Mouse (Mus musculus) 3134 (cell line): ENCODE results near the gene Thsd1.
"Not testable (repeated sequence)": the region's sequence is repeated elsewhere in the genome, so short reads cannot be mapped to it uniquely, and the experiment has no call there.

ENCODE experiments used
- DNase-seq: peaks from one replicate; pipeline ENCODE4 v3.0.0-alpha.2; 2011; ENCODE audit warnings: low spot score; ENCODE audit not compliant: insufficient read length; ENCODE audit errors: extremely low read depth

Thsd1 gene

DNA sequence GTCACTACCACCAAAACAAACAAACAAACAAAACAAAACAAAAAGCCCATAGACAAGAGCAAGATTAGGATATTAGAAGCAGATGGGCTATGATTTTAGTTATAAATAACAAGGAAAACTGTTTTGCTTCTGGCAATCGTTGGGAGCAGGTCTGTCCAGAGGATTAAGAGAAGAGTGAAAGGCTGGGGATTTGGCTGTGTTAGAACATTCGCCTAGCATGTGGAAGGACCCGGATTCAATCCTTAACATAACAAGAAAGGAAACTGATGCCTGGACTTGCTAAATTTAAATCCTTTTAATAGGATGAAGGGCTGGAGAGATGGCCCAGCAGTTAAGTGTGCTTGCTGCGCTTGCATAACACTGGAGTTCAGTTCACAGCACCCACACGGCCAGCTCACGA is 37.2 kb downstream of the Thsd1 start:
- no peak for DNase-seq

DNA sequence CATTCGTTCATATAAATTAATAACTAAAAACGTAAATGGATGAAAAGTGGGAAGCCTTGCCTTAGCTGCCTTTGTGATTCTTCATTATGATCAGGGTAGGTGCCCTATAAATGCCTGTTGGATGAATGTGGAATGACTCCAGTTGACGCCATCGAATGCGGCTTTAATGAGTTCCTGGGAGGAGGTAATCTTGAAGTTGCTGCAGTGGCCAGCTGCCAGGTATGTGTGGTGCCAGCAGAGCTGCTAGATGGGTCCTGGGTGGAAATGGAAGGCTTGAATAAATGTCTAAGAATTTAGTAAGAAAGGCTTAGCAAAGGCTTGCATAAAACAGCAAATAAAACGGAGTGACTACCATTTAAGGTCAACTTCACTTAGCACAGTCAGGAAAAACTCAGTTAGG is 37.7 kb downstream of the Thsd1 start:
- DNase-seq: no peak

DNA sequence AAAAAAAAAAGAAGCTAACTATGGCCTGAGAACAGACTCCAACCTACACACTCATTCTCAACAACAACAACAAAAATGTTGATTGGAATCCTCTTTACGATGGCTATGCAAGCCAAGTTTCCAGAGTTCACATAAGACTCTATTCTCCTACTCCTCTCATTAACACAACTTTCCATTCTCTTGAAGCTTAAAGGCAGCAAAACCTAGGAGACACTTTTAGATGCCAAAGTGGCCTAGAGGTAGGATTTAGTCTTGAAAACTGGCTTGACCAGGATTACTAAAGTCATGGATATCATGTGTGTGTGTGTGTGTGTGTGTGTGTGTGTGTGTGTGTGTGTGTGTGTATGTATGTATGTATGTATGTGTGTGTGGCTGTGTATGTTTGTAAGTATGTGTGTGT is 38.1 kb downstream of the Thsd1 start:
- DNase-seq: no peak

DNA sequence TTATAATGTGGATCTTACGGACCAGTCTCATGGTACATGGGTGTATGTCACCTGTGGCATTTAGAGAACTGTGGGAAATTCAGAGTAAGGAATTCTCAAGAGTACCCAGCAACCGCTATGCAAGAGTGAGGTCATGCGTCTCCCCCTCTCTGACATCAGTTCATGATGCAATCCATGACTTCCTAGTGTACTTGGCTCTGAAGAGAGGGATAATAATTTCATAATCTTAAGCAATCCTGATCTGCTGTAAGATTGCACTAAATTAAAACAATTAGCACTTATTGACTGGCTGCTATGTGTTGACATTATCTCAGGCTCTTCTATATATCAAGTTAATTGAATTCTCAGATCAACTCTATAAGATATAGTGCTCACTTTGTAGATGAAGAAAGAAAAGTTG is 39.7 kb downstream of the Thsd1 start:
- DNase-seq: no peak

DNA sequence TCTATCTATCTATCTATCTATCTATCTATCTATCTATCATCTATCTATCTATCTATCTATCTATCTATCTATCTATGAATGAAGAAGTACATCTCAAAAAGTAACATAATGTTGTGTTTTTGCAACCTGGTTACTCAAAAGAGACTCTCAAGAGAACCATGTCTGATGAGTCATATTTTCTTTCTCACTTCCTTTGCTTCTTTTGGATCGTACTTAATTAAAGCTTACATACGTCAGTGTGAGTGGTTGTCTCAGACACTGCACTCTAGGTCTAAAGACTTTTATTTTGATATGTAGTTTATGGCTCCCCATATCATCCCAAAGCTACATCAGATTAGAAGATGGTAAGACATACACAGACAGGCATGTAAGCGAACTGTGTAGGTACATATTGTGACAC is 46.0 kb downstream of the Thsd1 start:
- peak; percentile 7 for DNase-seq

DNA sequence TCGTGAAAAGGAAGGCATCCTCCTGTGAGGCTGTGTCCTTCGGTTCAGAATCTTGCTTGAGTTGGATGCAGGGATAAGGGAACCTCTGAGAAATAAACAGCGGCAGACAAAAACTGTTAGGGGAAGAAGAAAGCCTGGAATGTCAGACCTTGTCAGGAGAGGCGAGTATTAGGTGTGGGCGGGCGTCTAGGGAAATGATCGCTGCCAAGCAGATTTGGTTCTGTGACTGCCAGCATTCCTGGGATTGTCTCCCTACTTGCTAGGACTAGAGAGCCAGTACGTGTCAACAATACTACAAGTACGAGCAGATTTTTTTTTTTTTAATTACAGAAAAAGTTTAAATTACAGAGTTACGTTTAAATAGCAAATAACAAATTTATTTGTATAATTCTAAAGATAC is 47.5 kb downstream of the Thsd1 start:
- DNase-seq: no peak

DNA sequence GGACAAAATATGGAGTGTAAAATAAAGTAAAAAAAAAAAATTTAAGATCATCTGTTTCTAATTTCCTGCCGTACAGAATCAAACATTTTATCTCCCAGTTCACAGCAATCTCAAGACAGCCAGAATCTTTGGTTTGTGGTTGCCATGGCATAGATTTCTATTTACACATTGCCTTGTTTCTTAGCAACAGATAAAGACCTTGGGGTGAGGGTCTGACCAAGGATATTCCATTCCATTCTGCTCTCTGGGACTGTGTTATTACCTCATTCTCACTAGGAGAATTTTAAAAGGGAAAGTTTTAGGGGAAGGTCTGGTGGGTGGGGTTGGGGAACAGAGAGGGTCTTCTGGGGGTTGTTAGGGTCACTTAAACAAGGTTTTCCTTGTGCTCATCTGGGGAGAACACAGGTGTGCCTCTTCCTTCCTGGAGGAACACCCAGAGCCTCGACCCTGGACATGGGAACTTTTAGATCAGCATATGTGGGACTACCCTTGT is 55.9 kb downstream of the Thsd1 start, which contains the start of gene Tpte:
Gene Tpte, plus strand, starts transcription at position 443 of the 493 bp plus-strand sequence.
- DNase-seq: no peak

DNA sequence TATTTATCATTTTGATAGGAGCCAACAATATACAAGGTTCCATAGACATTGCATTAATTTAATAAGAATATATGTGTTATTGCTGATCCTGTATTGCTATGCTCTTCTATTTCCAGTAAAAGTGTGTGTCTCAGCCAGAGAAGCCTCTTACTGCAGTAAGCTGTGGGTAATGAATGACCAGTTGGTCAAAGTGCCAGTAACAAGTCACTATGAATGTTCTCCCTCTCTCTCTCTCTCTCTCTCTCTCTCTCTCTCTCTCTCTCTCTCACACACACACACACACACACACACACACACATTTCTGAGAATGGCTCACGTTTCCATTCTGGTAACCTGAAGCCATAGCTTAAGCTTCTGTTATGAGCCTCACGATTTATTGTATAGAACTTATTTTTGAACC is 75.2 kb downstream of the Thsd1 start:
- no peak for DNase-seq

DNA sequence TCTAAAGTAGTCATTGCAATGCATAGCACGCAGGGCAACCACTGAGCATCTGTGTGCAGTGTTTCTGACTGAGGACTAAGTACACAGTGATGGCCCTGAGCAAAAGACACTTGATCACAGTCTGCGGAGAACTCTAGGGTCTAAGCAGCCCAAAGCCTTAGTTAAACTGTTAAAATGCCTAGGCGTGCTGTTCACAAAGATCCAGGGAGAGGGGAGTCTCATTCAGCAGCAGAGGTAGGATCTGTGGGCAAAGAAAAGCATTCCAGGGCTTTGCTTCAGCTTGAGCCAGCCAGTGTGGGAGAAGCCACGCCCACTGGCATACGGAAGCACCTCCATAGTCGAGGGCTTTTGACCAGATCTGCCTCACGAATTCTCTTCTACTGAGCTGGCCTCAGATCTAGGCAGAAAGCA is 75.8 kb downstream of the Thsd1 start:
- no peak for DNase-seq

DNA sequence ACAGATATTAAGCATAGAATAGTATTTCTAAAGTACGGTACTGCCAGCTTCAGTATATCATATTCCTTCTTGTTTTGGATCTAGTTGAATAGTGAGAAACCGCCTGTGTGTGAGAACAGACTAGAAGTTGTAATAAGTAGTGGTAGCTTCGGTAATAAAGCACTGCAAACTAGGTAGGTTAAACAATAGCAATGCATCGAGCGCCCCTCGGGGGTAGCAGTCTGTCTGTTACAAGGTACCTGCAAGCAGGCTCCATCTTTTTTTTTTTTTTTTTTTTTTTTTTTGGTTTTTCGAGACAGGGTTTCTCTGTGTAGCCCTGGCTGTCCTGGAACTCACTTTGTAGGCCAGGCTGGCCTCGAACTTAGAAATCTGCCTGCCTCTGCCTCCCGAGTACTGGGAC is 76.9 kb downstream of the Thsd1 start:
- not testable (repeated sequence) for DNase-seq

DNA sequence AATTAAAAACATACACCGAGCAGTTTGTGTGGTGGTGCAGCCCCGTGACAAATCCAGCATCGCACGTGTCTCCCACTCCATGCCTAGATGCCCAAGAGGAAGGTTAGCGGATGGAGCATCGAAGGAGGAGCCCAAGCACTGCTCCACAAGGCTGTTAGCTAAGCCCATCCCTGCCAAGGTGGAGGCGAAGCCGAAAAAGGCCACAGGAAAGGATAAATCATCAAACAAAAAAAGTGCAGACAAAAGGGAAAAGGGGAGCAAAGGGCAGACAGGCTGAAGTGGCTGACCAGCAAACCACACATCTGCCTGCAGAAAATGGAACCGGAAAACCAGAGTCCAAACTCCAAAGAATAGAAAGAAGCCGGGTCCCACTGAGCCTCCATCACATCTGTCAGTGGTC is 79.9 kb downstream of the Thsd1 start:
- DNase-seq: peak; percentile 2
